Mouse (Mus musculus) midbrain, embryonic 10.5 days (tissue): ENCODE data around the gene Lekr1. TPM values are rescaled to one million over a fixed set of nuclear protein-coding genes. Genes with fewer than 3 reads are reported as not detected.

Experiments used
- DNase-seq: peaks from one replicate; pipeline ENCODE4 v3.0.0-alpha.2; 2017; ENCODE audit warnings: low spot score
- H3K27ac ChIP-seq: fragments of 300-500 bp; sonication (generic); replicated peaks from 2 replicates; pipeline ENCODE4 v1.5.1; 2016; ENCODE audit warnings: mild to moderate bottlenecking
- H3K27me3 ChIP-seq: fragments of 300-500 bp; sonication (generic); 2 replicates; pipeline ENCODE4 v1.6.1; 2016; ENCODE audit warnings: low read depth, mild to moderate bottlenecking; ENCODE audit not compliant: poor library complexity, severe bottlenecking
- H3K36me3 ChIP-seq: fragments of 300-500 bp; sonication (generic); 2 replicates; pipeline ENCODE4 v1.6.1; 2016; ENCODE audit warnings: mild to moderate bottlenecking, moderate library complexity
- H3K4me1 ChIP-seq: fragments of 300-500 bp; sonication (generic); 2 replicates; pipeline ENCODE4 v1.6.1; 2016
- H3K4me3 ChIP-seq: fragments of 300-500 bp; sonication (generic); 2 replicates; pipeline ENCODE4 v1.5.1; 2016; ENCODE audit warnings: mild to moderate bottlenecking, moderate library complexity
- H3K9me3 ChIP-seq: fragments of 300-500 bp; sonication (generic); replicated peaks from 2 replicates; pipeline ENCODE4 v1.6.1; 2016; ENCODE audit warnings: mild to moderate bottlenecking
- WGBS: fragments of 180-500 bp; shearing (Covaris S2); methylation state at CpG from one replicate; pipeline ENCODE4 v1.1.7; 2016; 5-methylcytosine and 5-hydroxymethylcytosine counted together
- polyA plus RNA-seq: library from polyadenylated mRNA; unstranded; fragments of >200 nt; fragmentation: Nextera tagmentation; extraction: Ambion mirVana; gene quantifications from 2 replicates; pipeline ENCODE4 v1.2.1, GENCODE M21; 2016

Gene Lekr1
- polyA plus RNA-seq, 1 experiment from 2014 or later, result 3.6 TPM

DNA sequence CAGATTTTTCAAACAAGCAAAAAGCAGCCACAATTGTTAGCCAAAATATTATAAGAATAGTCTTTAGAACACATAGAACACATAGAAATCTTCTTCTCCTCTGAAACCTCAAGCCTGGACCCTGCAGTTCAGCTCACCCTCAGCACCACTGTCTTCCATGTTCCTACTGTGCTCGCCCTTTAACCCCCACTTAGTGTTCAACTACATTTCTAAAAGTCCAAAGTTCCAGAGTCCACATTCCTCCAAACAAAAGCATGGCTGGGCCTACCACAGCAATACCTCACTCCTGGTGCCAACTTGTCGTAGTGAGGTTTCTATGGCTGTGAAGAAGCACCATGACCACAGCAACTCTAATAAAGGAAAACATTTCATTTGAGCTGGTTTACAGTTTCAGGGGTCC lies 128.7 kb downstream of the Lekr1 start:
- Histone ChIP-seq H3K9me3 (no peaks in the 10 kb centered on the region), H3K4me1 (peaks cover 5% of the 10 kb centered on the region), H3K27ac (no peak overlapping the region), H3K27me3 (no peaks in the 10 kb centered on the region), H3K4me3 (no peak overlapping the region), H3K36me3 (no peaks in the 10 kb centered on the region)
- no peak for DNase-seq
- 81% methylated on average over 2 of the region's 2 CpGs for WGBS

DNA sequence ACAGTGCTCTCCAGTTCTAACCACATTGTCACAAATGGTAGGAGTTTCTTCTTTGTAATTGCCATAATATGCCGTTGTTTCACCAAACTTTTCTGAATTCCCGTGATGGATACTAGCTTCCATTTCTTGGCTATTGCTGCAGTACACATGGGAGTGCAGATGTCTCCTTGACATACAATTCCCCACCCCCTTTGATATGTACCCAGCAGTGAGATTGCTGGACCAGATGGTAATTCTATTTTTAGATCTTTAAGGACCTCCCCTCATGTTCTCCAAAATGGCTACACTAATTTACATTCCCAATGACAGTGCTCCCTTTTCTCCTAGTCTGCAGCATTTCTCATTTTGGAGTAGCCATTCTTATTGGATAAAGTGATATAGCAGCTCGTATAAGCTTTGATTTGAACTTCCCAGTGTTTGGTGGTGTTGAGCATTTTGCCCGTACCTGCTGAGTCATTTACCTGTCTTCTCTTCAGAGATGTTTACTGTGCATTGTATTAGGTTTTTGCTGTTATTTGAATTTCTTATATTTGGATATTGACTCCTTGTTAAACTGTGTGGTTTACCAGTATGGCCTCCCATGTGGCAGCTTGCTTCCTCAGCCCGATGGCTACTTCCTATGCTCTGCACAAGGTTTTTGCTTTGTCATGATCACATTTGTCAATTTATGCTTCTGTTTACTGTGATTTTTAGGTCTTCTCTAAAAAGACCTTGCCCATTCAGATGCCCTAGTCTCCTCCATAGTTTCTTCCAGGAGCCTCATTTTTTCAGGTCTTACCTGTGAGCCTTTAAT lies 131.5 kb downstream of the Lekr1 start:
- Histone ChIP-seq H3K4me1 (no peaks in the 10 kb centered on the region), H3K27ac (no peak overlapping the region), H3K36me3 (no peaks in the 10 kb centered on the region), H3K4me3 (no peak overlapping the region), H3K9me3 (no peaks in the 10 kb centered on the region), H3K27me3 (no peaks in the 10 kb centered on the region)
- no peak for DNase-seq
- WGBS, result 96% methylated on average over 5 of the region's 5 CpGs

DNA sequence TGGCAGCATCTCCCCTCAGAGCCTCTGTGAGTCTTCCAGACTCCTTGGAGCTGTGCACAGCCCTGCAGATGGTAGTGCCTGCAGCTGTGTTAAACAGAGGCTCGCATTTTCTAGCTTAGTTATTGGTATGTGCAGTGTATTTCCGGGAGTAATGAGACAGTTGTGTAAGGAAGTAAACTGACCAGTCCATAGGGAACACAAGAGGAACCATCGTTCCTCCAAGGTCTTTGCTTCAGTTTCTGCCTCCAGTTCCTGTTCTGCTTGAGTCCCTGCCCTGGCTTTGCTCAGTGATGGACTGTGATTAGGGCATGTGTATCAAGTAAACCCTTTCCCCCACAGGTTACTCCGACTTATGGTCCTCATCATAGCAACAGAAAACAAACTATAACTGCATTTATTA lies 134.9 kb downstream of the Lekr1 start:
- Histone ChIP-seq H3K9me3 (no peaks in the 10 kb centered on the region), H3K27ac (no peak overlapping the region), H3K36me3 (no peaks in the 10 kb centered on the region), H3K27me3 (no peaks in the 10 kb centered on the region), H3K4me3 (no peak overlapping the region), H3K4me1 (no peaks in the 10 kb centered on the region)
- no peak for DNase-seq
- 83% methylated on average over 4 of the region's 4 CpGs for WGBS

DNA sequence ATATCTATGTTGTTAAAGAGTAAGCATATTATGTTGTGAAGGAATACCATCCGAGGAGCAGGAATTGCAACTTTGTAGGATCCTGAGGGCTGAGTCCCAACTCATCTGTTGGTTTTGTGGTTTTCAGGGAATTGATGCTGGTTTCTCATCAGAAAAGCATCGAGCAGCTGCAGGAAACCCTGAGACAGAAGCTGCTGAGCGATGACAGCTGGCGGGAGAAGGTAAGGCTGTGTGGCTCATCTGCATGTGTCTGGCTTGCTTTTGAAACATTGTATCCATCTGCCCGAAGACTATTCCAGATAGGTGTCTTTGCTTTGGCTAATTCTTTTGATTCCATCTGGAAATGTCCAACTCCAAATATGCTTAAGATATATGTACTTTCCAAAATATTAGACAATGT lies 136.2 kb downstream of the Lekr1 start:
- no peaks in the 10 kb centered on the region for H3K9me3 ChIP-seq
- no peak overlapping the region for H3K27ac ChIP-seq
- no peak overlapping the region for H3K4me3 ChIP-seq
- no peaks in the 10 kb centered on the region for H3K4me1 ChIP-seq
- no peak for DNase-seq
- WGBS, result 93% methylated on average over 5 of the region's 5 CpGs
- no peaks in the 10 kb centered on the region for H3K36me3 ChIP-seq
- no peaks in the 10 kb centered on the region for H3K27me3 ChIP-seq

DNA sequence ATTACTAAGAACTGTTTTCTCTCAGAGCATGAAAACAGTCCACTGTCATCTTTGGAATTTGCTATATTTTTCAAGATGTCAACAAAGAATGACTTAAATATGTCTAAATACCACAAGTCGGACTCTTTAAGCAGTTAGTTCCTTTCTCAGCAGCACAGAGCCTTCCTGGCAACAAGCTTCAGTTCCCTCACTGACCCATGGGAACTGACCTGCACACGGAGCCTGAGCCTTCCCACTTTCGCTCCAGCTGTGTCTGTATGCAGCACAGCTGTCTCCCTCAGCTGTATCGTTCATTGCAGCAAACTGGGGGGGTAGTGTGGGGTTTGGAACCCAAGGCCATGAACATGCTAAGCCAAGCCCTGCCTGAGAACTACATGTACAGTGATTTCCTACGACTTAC lies 136.8 kb downstream of the Lekr1 start:
- no peaks in the 10 kb centered on the region for H3K9me3 ChIP-seq
- no peaks in the 10 kb centered on the region for H3K36me3 ChIP-seq
- H3K27me3 ChIP-seq, result no peaks in the 10 kb centered on the region
- WGBS, result 86% methylated on average over 5 of the region's 5 CpGs
- no peak for DNase-seq
- H3K27ac ChIP-seq, result no peak overlapping the region
- no peaks in the 10 kb centered on the region for H3K4me1 ChIP-seq
- no peak overlapping the region for H3K4me3 ChIP-seq

DNA sequence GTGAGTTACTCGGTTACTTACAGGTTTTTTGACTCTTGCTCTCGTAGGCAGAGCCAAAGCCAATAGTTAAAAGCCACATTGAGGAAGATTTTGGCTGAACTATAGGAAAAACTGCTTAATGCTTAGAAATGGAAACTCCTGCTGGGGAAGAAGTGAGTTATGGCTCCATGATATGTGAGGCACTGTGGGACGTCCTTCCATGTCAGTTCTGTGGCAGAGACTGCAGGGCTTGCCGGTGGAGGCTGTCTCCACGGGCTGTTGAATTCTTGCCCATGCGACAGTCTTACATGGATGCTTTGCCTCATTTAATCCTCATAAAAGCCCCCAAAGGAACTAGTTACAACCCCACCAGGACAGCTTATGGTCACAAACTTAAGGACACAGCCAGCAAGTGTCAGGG lies 148.9 kb downstream of the Lekr1 start:
- 84% methylated on average over 6 of the region's 6 CpGs for WGBS
- no peaks in the 10 kb centered on the region for H3K36me3 ChIP-seq
- no peaks in the 10 kb centered on the region for H3K4me1 ChIP-seq
- no peaks in the 10 kb centered on the region for H3K9me3 ChIP-seq
- no peak overlapping the region for H3K27ac ChIP-seq
- H3K27me3 ChIP-seq, result no peaks in the 10 kb centered on the region
- no peak for DNase-seq
- H3K4me3 ChIP-seq, result no peak overlapping the region

DNA sequence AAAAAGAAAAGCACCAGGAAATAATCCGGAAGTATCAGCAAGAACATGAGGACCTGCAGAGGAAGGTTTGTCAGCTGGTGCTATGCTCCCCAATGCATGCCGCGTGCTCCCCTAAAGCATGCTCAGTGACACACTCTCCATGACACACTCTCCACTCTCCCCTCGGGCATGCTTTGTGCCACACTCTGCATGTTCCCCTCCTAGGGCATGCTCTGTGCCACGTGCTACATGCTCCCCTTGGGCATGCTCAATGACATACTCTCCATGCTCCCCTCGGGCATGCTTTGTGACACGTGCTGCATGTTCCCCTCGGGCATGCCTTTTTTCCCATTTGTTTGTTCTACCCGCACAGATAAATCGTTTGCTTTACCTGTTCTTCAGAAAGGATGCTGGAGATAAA lies 150.0 kb downstream of the Lekr1 start:
- no peaks in the 10 kb centered on the region for H3K9me3 ChIP-seq
- no peaks in the 10 kb centered on the region for H3K36me3 ChIP-seq
- 91% methylated on average over 10 of the region's 10 CpGs for WGBS
- no peak overlapping the region for H3K4me3 ChIP-seq
- DNase-seq, result no peak
- H3K27ac ChIP-seq, result no peak overlapping the region
- no peaks in the 10 kb centered on the region for H3K4me1 ChIP-seq
- H3K27me3 ChIP-seq, result no peaks in the 10 kb centered on the region

DNA sequence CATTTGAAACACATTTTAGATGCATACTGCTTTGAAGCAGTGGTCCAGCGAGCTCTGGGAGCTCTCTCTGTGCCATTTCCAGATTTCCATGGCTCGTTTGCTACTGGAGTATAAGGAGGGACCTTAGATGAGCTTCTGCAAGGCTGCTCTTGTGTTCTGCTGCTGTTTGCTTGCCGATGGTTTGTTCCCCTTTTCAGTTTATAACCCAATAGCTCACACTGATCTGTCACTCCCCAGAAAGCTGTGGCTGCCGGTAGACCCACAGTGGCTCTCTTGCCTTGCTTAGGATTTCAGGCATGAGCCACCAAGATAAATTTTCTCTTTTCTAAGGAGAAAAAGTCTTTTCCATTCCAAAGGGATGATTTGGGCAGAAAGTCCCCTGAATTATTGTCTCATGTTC lies 152.6 kb downstream of the Lekr1 start:
- Histone ChIP-seq H3K4me3 (no peak overlapping the region), H3K36me3 (no peaks in the 10 kb centered on the region), H3K9me3 (no peaks in the 10 kb centered on the region), H3K27me3 (no peaks in the 10 kb centered on the region), H3K4me1 (no peaks in the 10 kb centered on the region), H3K27ac (no peak overlapping the region)
- WGBS, result 91% methylated on average over 4 of the region's 4 CpGs
- no peak for DNase-seq

DNA sequence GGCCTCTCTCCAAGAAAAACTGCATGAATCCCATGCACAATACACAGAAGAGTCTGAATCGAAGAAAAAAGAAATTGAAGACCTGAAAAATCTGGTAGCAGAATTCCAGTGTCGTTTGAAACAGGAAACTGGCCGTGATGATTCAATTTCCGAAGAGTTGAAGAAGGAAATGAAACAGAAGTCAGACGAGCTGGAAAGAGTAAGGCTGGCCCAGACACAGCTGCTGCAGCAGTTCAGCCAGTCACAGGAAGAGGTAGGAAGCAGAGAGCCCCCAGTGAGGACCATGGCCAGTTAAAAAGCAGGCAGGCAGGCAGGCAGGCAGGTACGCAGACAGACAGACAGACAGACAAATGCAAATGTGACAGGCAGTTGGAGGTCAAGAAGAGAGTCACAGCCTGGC lies 153.8 kb downstream of the Lekr1 start:
- DNase-seq, result no peak
- no peaks in the 10 kb centered on the region for H3K4me1 ChIP-seq

DNA sequence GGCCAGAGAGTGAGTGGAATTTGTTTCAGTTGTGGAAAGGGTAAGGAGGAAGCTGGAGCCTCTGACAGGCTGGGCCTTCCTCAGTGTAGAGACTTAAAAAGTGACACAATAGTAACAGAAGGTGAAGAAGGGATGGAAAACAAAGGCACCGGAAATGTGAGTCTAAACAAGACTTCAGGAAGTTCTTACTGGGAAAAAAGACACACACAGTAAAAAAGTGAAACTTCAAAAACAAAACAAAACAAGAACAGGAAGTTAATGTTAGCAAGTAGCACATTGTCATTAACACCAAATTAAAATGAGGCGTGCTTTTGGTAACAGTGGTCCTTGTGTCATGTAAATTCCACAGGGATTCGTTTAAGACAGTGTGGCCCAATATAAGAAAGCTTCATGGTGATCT lies 158.9 kb downstream of the Lekr1 start:
- Histone ChIP-seq H3K4me3 (no peak overlapping the region), H3K9me3 (no peaks in the 10 kb centered on the region), H3K36me3 (no peaks in the 10 kb centered on the region), H3K27ac (no peak overlapping the region), H3K4me1 (peaks cover 7% of the 10 kb centered on the region), H3K27me3 (peaks cover 19% of the 10 kb centered on the region)
- 67% methylated on average over 3 of the region's 3 CpGs for WGBS
- no peak for DNase-seq

More for the DNA sequence above, 153.8 kb downstream of the Lekr1 start:
- no peak overlapping the region for H3K27ac ChIP-seq
- no peak overlapping the region for H3K4me3 ChIP-seq
- no peaks in the 10 kb centered on the region for H3K27me3 ChIP-seq
- no peaks in the 10 kb centered on the region for H3K9me3 ChIP-seq
- no peaks in the 10 kb centered on the region for H3K36me3 ChIP-seq
- 68% methylated on average over 6 of the region's 6 CpGs for WGBS

DNA sequence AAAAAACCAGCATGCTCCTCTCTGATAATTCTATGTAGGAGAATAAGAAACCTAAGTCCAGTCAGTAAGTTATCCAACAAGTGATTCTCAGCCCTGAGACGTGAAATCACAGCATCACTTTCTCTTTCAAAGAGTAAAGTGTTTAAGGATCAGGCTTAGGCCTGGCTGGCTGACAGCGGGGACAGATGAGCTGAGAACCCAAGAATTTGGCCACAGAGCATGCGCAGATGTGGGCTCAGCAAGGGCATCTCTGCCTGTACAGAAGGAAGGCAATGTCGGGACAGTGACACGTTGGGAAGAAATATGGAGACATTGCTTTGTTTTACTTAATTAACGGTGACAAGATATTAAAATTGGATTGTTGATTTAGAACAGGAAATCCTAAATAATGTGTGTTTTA lies 160.7 kb downstream of the Lekr1 start:
- Histone ChIP-seq H3K4me3 (no peak overlapping the region), H3K27me3 (peaks cover 30% of the 10 kb centered on the region), H3K36me3 (no peaks in the 10 kb centered on the region), H3K9me3 (no peaks in the 10 kb centered on the region), H3K4me1 (peaks cover 14% of the 10 kb centered on the region), H3K27ac (no peak overlapping the region)
- 83% methylated on average over 6 of the region's 6 CpGs for WGBS
- no peak for DNase-seq

DNA sequence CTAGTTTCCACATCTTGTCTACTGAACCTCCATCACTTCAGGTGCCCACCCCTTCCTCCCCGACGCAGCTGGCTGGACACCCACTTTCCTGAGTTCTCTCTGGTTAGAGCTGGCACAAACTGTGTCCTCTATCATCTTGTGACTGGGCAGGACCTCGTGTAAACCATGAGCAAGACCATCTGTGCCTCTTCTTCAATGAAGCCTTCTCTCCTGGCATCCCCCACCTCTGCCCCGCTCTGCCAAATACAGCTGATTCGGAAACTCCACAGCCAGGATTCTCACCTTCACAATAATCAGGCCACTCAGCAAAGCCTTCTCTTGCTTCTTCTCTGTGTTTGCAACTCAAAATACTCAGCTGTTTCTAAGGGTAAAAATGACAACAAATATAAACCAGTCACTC lies 161.4 kb downstream of the Lekr1 start:
- 86% methylated on average over 5 of the region's 5 CpGs for WGBS
- Histone ChIP-seq H3K27me3 (peaks cover 30% of the 10 kb centered on the region), H3K36me3 (no peaks in the 10 kb centered on the region), H3K4me1 (peaks cover 14% of the 10 kb centered on the region), H3K9me3 (no peaks in the 10 kb centered on the region), H3K27ac (no peak overlapping the region), H3K4me3 (no peak overlapping the region)
- DNase-seq, result no peak

DNA sequence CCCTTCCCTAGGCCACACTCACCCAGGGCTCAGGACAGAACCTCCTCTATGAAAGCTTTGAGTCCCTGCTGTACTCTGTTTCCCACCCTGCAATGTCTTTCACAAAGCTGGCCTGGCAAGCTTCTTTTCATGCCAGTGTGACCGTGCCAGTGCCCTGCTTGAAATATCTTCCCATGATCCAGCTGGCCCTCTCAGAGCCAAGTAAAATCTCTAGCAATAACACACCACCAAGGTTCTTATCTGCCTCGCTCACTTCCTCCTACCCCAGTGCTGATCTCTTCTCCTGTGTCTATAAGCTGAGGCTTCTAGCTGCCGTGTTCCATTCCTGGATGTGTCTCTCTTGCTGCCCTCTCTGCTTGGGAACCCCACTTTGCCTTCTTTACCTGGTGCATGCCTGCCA lies 162.0 kb downstream of the Lekr1 start:
- 87% methylated on average over 3 of the region's 3 CpGs for WGBS
- no peaks in the 10 kb centered on the region for H3K9me3 ChIP-seq
- H3K27ac ChIP-seq, result no peak overlapping the region
- H3K27me3 ChIP-seq, result peaks cover 30% of the 10 kb centered on the region
- H3K4me3 ChIP-seq, result no peak overlapping the region
- DNase-seq, result no peak
- H3K4me1 ChIP-seq, result peaks cover 14% of the 10 kb centered on the region
- H3K36me3 ChIP-seq, result no peaks in the 10 kb centered on the region

DNA sequence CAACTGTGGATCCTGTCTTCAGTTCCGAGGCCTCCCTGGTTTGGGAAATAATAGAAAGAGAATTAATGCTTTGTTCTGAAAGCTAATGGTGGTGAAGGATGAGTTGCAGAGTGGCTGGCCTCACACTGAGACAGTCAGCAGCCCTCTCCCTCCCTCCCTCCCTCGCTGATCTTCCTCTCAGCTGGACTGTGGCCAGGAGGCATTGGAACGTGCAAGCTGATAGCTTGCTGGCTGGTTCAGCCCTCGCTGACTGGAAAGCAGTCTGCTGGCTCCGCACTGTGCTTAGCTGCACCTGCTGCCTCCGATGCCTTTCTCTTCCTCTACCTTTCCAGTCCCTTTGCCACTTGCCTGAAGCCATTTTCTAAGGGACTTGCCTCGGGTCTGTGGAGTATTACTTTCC lies 163.2 kb downstream of the Lekr1 start:
- no peak overlapping the region for H3K4me3 ChIP-seq
- peaks cover 14% of the 10 kb centered on the region for H3K4me1 ChIP-seq
- DNase-seq, result peak; percentile 24
- 17% methylated on average over 7 of the region's 7 CpGs for WGBS
- no peaks in the 10 kb centered on the region for H3K9me3 ChIP-seq
- no peak overlapping the region for H3K27ac ChIP-seq
- peaks cover 34% of the 10 kb centered on the region for H3K27me3 ChIP-seq
- H3K36me3 ChIP-seq, result no peaks in the 10 kb centered on the region
